Mouse (Mus musculus): ENCODE measurements at regions not wholly inside any gene's neighbourhood (a gene's known extent, or its start where the extent isn't known, plus 50 kb on each side); places are given as distances from the start of the nearest gene placed in this dataset.

DNA sequence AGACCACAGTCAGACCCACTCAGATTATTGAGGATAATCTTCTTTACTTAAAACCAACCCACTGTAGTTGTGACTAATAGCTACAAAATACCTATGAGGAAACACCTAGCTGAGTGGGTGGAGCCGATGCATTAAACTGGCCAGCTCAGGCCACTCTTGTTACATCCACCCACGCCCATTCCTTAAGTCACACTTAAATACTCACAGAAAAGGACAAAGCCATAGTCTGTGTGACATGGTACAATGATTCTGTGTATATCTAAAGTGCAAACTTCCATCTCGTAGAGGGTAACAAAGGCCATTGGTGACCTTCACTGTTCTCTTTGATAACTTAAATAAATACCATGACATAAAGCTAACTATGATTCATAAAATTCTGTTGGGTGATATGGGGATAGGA, 103.7 kb upstream of the Arhgap5 start:
- in situ Hi-C loops (cut with MboI, MseI) = loop anchor here (10.0 kb wide), 1 partner anchor 65 kb away; no protein-coding TSS in a partner anchor

DNA sequence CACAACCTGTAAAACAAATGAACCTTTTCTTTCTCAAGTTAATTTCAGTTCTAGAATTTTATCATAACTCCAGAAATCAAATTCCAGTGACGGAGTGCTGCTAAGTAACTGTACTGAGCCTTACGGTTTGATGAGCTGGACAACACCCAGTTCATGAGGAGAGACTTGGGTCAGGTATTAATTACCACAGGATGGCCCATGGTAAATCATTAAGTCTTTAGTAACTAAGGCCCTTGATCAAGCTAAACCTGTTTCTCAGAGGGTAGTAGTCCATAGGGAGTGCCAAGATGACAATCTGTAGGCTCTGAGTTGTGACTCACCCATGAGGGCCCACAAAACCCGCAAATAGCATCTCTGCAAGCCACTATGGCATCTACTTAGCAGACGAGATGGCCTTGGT, 101.1 kb upstream of the Arhgap5 start:
- in situ Hi-C loops (cut with MboI, MseI) = loop anchor here (10.0 kb wide), 1 partner anchor 62 kb away; no protein-coding TSS in a partner anchor

DNA sequence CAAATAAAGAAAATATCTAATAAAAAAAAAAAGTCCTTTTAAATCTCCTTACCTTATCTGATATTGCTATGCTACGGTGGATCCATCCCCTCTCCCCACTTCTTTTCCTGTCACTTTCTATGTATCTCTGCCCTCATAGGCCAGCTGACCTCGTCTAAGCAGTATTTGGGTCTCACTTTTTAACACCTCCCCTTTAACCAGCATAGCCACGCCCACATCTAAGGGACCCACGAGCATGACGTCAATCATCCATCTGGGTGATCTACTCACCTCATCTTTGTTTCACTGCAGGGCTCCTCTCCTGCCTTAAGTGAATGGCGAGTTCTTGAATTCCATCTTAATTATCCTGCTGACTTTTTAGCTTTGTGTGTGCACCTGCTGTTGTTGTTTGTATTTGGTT, 97.4 kb upstream of the Arhgap5 start:
- in situ Hi-C loops (cut with MboI, MseI) = loop anchor here (10.0 kb wide), 1 partner anchor 58 kb away; no protein-coding TSS in a partner anchor

GRCm38 (mm10) chr12:52408307-52408895, 95.4 kb upstream of the Arhgap5 start:
- in situ Hi-C loops (cut with MboI, MseI) = loop anchor here (10.0 kb wide), 1 partner anchor 56 kb away; no protein-coding TSS in a partner anchor

DNA sequence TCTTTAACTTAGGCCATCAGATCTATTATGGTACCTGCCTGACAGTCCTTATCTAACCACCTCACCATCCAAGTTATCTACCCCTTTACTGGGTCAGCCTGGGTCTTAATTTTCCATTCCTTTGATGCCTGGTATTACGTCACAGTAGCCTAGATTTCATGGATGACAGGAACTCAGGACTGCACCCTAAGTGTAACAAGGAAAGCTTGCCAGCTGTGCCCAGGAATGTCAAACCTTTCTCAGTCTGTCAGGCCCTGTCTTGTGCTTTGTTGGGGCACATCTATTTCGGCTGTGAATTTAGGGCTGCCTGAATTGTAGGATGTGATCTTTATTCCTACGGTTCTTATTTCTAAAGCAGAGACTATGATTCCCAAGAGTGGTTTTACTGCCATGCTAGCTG, 94.6 kb upstream of the Arhgap5 start:
- in situ Hi-C loops (cut with MboI, MseI) = loop anchor here (10.0 kb wide), 1 partner anchor 56 kb away; no protein-coding TSS in a partner anchor

DNA sequence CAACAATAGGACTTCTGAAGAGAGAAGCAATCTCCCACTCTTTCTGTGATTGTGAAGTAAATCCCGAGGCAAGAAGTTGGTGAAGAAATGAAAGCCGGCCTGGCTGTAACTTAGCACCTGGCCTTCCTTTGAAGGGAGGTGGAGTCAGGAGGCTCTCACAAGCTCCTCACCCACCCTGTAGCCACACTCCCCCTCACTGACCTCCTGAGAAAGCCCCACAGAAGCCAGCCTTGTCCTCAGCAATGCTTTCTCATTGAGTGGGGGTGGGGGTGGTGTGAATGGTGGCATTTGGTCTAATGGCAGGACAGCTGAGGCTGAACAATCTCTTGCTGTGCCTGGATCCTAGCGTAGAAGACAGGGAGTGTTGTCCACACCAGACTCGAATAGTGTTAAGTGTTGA, 91.6 kb upstream of the Arhgap5 start:
- in situ Hi-C loops (cut with MboI, MseI) = no loop called here

DNA sequence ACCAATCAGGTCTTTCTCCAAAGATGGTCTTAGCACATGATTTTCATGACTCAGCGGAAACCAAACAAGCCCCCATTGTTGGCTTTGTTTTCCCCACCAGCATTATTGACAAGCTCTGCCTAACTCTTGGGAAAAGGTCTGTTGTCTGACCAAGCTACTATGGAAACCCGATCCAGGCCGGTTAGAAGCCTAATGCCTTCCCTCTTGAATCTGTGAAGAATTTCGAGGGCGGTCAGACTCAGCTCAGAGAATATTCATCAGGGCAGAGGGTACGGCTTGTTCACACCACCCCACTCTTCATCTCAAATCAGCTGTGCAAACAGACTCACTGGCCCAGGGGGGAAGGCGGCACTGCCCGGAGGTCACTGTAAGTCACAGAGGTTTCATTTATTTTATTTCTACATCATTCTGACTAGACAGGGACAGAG, 90.7 kb upstream of the Arhgap5 start:
- in situ Hi-C loops (cut with MboI, MseI) = no loop called here

DNA sequence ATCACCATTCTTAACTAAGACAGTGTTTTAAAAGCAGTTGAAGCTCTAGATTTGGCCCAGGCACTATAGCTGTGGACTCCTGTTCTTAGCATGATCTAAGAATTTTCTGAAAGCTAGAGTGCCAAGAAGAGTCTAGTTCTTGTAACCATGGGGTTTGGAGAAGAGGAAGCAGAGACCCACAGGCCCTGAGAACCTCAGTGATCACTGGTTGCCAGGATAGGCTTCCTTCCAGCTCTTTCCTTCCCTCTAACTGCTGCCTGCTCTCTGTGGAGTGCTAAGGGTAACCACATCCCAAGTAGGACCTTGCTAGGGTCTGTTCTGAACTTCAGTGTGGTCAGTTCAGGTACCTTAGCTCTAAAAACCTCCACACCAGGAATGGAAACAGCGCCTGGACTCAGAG, 81.0 kb upstream of the Arhgap5 start:
- in situ Hi-C loops (cut with MboI, MseI) = no loop called here

DNA sequence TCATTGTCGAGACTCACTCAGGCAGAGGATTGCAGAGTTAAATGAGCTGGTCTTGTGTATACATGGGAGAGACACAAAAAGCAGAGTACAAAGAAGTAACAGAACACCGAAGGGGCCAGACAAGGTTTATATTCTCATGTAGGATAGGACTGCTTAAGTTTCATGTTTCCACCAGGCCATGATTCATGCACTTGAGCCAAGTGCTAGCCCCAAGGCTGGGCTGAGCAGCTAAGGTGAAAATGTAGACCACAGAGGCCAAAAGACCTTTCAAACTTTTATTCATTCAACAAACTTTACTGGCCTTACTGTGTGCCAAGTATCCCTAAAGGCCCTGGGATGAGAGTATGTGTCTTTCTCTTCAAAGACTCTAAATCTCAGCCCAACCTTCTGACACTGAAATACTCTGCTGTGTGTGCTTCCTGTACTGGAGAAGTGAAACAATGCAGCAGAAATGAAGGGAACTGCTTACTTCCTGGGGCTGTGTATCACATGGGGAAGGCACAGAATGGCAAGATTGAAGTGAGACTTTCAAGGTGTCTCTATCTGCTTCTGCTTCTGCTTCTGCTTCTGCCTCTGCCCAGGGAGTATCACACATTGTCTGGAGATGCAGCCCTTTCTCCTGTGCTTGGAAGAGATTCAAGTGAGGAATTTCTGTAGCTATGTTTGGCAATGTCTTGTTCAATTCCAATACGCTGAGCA, 79.3 kb upstream of the Arhgap5 start:
- in situ Hi-C loops (cut with MboI, MseI) = no loop called here

DNA sequence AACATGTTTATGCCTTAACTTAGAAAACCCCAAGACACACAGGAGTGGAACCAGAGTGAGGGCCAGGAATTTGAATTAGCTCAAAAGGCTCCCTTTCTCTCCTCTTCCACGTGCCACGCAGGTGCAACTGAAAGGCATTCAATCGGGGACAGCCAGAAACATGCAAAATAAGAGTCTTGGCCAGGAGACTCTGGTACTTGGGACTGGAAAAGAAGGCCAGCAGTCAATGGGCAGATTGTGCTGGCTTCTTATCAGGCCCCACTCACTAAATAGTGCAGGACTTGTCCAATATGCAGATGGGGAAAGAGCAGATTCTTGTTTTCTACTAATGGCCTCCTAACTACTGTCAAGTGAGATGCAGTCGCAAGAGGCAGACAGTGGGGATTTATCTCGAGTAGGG, 73.8 kb upstream of the Arhgap5 start:
- in situ Hi-C loops (cut with MboI, MseI) = no loop called here

- in situ Hi-C loops (cut with MboI, MseI) = no loop called here
Observed at GRCm38 (mm10) chr12:52431933-52432332, 71.8 kb upstream of the Arhgap5 start.

- in situ Hi-C loops (cut with MboI, MseI) = no loop called here
Observed at GRCm38 (mm10) chr12:52434021-52434420, 69.8 kb upstream of the Arhgap5 start.

- in situ Hi-C loops (cut with MboI, MseI) = no loop called here
Observed at GRCm38 (mm10) chr12:52435321-52435720, 68.5 kb upstream of the Arhgap5 start.

GRCm38 (mm10) chr12:52435795-52436211, 68.0 kb upstream of the Arhgap5 start:
- in situ Hi-C loops (cut with MboI, MseI) = no loop called here

GRCm38 (mm10) chr12:52436941-52437340, 66.8 kb upstream of the Arhgap5 start:
- in situ Hi-C loops (cut with MboI, MseI) = no loop called here

DNA sequence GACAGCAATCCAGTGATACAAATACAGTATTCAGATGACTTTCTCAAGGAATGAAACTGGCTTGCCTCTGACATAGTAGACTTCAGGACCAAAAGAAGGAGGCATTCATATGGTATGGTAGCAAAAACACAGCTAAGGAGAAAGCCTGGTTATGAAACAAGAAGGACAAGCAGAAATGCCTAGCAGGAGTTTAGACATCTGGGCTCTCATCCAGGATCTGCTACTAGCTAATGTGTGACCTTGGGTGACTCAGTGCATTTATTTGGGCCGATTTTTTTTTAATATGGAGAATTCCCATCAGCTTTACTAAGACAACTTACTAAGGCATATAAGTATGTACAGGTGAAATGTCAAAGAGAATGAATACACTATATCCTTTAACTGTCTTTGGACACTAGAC, 64.5 kb upstream of the Arhgap5 start:
- in situ Hi-C loops (cut with MboI, MseI) = no loop called here

GRCm38 (mm10) chr12:52440868-52441365, 62.9 kb upstream of the Arhgap5 start:
- in situ Hi-C loops (cut with MboI, MseI) = no loop called here

- in situ Hi-C loops (cut with MboI, MseI) = no loop called here
Observed at GRCm38 (mm10) chr12:52442337-52442736, 61.4 kb upstream of the Arhgap5 start.

DNA sequence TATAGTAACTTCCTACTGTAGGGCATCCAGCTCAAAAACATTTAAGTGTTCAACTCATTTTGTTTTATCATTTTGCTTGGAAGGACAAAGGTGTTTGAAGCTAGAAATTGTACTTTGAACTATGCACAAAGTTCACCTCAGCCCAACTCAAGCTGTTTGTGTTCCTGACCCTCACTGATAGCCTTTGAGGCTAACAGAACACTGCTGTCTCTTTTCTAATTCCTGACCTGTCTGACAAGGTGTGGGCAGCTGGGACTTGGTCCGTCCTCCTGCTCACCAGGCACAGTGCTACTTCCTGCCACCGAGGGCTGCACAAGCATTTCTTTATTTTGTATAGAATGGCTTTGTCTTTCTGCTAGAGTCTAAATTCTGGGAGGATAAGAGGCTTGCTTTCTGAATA, 58.0 kb upstream of the Arhgap5 start:
- in situ Hi-C loops (cut with MboI, MseI) = no loop called here

- in situ Hi-C loops (cut with MboI, MseI) = no loop called here
Observed at GRCm38 (mm10) chr12:52446501-52446900, 57.3 kb upstream of the Arhgap5 start.

- in situ Hi-C loops (cut with MboI, MseI) = no loop called here
Observed at GRCm38 (mm10) chr12:52447482-52447881, 56.3 kb upstream of the Arhgap5 start.

DNA sequence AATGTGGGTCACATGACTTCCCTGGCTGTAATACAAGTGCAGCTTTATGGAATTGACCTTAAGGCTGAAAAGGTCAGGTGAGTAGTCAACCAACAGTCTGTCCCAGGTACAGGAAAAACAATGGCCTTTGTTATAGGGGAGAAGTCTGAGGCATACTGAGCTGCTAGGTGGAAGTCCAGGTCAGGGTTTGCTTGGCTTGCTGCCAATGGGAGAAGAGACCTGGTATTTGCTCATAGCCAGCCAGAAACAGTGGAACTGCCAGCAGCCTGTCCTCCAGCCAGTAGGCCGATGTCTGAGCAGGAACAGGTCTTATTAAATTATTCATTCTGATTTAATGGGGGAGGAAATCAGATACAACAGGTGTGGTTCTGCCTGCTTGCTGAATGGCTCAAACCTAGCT, 55.6 kb upstream of the Arhgap5 start:
- in situ Hi-C loops (cut with MboI, MseI) = no loop called here

GRCm38 (mm10) chr12:52453890-52454289, 49.9 kb upstream of the Arhgap5 start:
- in situ Hi-C loops (cut with MboI, MseI) = no loop called here
